Mouse (Mus musculus): ENCODE results near the gene Reep3. TPM values are rescaled to one million over a fixed set of nuclear protein-coding genes. Genes with fewer than 3 reads are reported as not detected.
A peak's percentile ranks its signal among the peaks of the same experiment; 100 is the strongest.

Reep3 gene
- polyA plus RNA-seq, 1 experiment from 2014 or later: 38.6 TPM

DNA sequence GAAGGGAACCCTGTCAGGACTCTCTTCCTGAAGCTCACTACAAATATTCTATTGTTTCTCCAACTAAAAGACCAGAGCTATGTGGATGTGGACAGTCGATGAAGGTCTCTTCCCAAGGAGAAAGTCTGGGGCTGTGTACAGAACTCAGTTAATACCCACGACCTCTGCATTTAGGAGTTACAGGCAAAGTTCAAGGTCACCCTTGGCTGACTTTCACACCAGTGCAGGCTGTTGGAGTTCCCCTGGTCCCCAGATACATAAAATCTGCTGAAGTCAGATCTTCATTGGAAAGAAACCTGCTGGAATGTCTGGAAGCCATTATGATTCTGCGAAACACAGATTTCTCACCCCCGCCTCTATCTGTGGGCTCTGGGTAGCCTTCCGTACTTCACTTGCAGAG, 45.3 kb downstream of the Reep3 start:
- WGBS: 78% methylated on average over 5 of the region's 5 CpGs
- H3K9me3 ChIP-seq (ENCODE audit: control insufficient read depth, low read length): no peaks in the 10 kb centered on the region
- peaks cover 24% of the 10 kb centered on the region for H3K4me1 ChIP-seq (replicated peaks; ENCODE audit: control insufficient read depth, insufficient read depth, low read length)
- H3K9ac ChIP-seq (ENCODE audit: low read length): no peak overlapping the region
- no peak overlapping the region for H3K4me3 ChIP-seq (ENCODE audit: low read length)
- H3K4me2 ChIP-seq (ENCODE audit: low read depth, low read length): no peak overlapping the region
- H3K27me3 ChIP-seq (ENCODE audit: control insufficient read depth, insufficient read depth, low read depth, low read length): no peaks in the 10 kb centered on the region
- H3K36me3 ChIP-seq (ENCODE audit: control insufficient read depth, insufficient read depth, low read length): no peaks in the 10 kb centered on the region
- H3K27ac ChIP-seq (ENCODE audit: low read length): no peak overlapping the region
- no peak for ATAC-seq (ENCODE audit: low read depth)

DNA sequence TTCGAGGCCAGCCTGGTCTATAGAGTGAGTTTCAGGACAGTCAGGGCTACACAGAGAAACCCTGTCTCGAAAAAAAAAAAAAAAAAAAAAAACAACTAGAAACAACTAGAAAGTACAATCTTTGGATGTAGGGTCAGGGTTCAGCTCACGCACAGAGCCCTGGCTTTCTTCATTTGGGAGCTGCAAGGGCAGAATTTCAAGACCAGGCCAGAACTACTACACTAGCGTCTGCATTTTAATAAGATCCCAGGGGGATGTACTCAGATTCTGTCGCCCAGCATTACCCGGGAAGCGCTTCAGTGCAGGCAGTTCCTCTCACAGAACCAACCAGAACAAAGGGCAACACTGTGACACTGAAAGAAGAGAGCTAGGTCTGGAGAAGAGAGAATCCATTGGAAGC, 46.0 kb downstream of the Reep3 start:
- H3K4me2 ChIP-seq (ENCODE audit: low read depth, low read length): no peak overlapping the region
- H3K4me1 ChIP-seq (replicated peaks; ENCODE audit: control insufficient read depth, insufficient read depth, low read length): peaks cover 17% of the 10 kb centered on the region
- no peaks in the 10 kb centered on the region for H3K36me3 ChIP-seq (ENCODE audit: control insufficient read depth, insufficient read depth, low read length)
- no peak overlapping the region for H3K4me3 ChIP-seq (ENCODE audit: low read length)
- H3K9me3 ChIP-seq (ENCODE audit: control insufficient read depth, low read length): no peaks in the 10 kb centered on the region
- H3K9ac ChIP-seq (ENCODE audit: low read length): no peak overlapping the region
- no peaks in the 10 kb centered on the region for H3K27me3 ChIP-seq (ENCODE audit: control insufficient read depth, insufficient read depth, low read depth, low read length)
- H3K27ac ChIP-seq (ENCODE audit: low read length): no peak overlapping the region; the same call in 1 of the 2 replicates
- 84% methylated on average over 6 of the region's 7 CpGs for WGBS
- ATAC-seq (ENCODE audit: low read depth): no peak

DNA sequence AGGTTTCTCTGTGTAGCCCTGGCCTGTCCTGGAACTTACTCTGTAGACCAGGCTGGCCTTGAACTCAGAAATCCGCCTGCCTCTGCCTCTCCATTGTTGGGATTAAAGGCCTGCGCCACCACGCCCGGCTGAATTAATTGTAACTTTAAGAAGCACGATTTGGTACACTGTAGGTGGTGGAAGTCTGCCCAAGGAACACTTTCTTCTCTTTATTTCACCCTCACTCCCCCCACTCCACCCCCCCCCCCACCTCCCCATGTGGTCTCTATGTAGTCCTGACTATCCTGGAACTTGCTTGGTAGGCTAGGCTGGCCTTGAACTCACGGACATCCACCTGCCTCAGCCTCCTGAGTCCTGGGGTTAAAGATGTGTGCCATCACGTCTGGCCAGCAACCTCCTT, 47.1 kb downstream of the Reep3 start:
- peaks cover 12% of the 10 kb centered on the region for H3K4me1 ChIP-seq (replicated peaks; ENCODE audit: control insufficient read depth, insufficient read depth, low read length)
- H3K4me3 ChIP-seq (ENCODE audit: low read length): no peak overlapping the region
- H3K4me2 ChIP-seq (ENCODE audit: low read depth, low read length): no peak overlapping the region
- no peak overlapping the region for H3K9ac ChIP-seq (ENCODE audit: low read length)
- no peaks in the 10 kb centered on the region for H3K36me3 ChIP-seq (ENCODE audit: control insufficient read depth, insufficient read depth, low read length)
- no peaks in the 10 kb centered on the region for H3K27me3 ChIP-seq (ENCODE audit: control insufficient read depth, insufficient read depth, low read depth, low read length)
- no peaks in the 10 kb centered on the region for H3K9me3 ChIP-seq (ENCODE audit: control insufficient read depth, low read length)
- WGBS: 91% methylated on average over 7 of the region's 7 CpGs
- no peak overlapping the region for H3K27ac ChIP-seq (ENCODE audit: low read length)
- no peak for ATAC-seq (ENCODE audit: low read depth)

DNA sequence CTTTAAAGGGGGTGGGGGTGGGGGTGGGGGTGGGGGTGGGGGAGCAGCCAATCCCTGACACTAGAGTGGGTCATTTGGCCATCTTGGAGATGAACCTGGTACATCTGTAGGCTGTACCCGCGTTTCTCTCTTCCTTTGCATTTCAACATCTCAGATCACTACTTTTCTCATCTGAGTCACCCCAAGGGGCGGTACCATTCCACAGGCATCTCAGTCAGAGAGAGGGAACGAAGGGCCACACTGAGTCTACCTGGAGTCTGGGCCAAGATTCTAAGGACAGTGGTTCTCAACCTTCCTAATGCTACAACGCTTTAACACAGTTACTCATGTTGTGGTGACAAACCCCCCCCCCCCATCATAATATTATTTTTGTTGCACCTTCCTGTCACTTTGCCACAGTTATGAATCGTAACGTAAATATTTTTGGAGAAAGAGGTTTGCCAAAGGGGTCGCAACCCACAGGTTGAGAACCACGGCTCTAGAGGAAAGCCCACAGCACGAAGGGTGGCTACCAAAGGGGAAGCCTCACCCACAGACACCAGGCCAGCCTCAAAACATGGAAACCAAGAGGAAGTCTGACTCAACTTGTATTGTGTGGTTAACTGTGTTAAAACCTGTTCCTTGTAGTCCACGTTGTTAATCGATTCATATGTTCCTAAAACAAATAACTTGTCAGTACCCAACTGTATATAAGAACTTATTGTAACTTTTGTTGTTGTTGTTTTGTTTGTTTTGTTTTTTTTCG, 47.7 kb downstream of the Reep3 start:
- WGBS: 84% methylated on average over 13 of the region's 13 CpGs
- no peak overlapping the region for H3K4me2 ChIP-seq (ENCODE audit: low read depth, low read length)
- H3K27me3 ChIP-seq (ENCODE audit: control insufficient read depth, insufficient read depth, low read depth, low read length): no peaks in the 10 kb centered on the region
- no peak for ATAC-seq (ENCODE audit: low read depth)
- H3K4me1 ChIP-seq (replicated peaks; ENCODE audit: control insufficient read depth, insufficient read depth, low read length): peaks cover 12% of the 10 kb centered on the region
- no peak overlapping the region for H3K27ac ChIP-seq (ENCODE audit: low read length)
- no peak overlapping the region for H3K9ac ChIP-seq (ENCODE audit: low read length)
- H3K36me3 ChIP-seq (ENCODE audit: control insufficient read depth, insufficient read depth, low read length): no peaks in the 10 kb centered on the region
- no peak overlapping the region for H3K4me3 ChIP-seq (ENCODE audit: low read length)
- H3K9me3 ChIP-seq (ENCODE audit: control insufficient read depth, low read length): no peaks in the 10 kb centered on the region

DNA sequence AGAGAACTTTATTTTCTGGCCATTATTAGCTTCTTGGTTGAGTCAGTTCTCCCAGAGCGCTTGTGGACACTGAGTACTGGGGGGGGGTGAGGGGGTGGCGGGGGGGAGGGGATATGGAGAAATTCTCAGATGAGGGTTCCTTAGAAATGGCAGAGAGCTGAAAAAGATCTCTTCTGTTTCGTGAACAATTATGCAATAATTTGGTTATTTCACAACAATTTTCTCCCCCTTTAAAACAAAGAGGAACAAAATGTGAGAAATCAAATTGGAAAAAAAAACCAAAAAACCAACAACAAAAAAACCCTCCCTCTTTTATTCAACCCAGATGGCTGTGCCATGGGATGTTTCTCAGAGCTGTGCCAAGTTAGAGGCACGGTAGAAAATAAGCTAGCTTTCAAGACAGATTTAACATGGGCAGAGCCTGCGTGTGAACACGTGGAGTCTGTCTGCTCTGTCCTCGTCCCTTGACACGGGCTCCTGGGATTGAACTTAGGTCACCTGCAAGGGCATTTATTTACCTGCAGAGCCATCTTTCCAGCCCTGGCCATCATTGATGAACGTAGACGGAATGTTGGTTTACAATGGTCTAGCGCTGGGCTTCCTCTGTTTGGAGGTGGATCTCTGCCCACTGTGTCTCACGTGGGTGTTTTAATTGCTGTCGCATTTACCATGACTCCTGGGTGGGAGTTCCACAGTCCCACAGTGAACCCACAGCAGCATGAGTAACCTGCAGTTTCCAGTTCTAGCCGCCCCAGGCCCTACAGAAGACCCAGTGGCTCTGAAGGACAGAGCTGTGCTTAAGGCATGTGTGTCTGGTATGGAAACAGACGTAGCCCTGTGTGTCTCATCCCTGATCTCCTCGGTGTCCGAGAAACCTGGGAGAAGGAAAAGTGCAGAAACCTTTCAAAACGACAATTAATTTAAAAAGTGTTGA, 48.8 kb downstream of the Reep3 start:
- no peaks in the 10 kb centered on the region for H3K27me3 ChIP-seq (ENCODE audit: control insufficient read depth, insufficient read depth, low read depth, low read length)
- no peak overlapping the region for H3K4me3 ChIP-seq (ENCODE audit: low read length)
- H3K9me3 ChIP-seq (ENCODE audit: control insufficient read depth, low read length): no peaks in the 10 kb centered on the region
- ATAC-seq (ENCODE audit: low read depth): peak; percentile 36
- no peak overlapping the region for H3K4me2 ChIP-seq (ENCODE audit: low read depth, low read length)
- peaks cover 7% of the 10 kb centered on the region for H3K4me1 ChIP-seq (replicated peaks; ENCODE audit: control insufficient read depth, insufficient read depth, low read length)
- H3K9ac ChIP-seq (ENCODE audit: low read length): no peak overlapping the region
- no peaks in the 10 kb centered on the region for H3K36me3 ChIP-seq (ENCODE audit: control insufficient read depth, insufficient read depth, low read length)
- H3K27ac ChIP-seq (ENCODE audit: low read length): no peak overlapping the region
- WGBS: 69% methylated on average over 18 of the region's 18 CpGs

DNA sequence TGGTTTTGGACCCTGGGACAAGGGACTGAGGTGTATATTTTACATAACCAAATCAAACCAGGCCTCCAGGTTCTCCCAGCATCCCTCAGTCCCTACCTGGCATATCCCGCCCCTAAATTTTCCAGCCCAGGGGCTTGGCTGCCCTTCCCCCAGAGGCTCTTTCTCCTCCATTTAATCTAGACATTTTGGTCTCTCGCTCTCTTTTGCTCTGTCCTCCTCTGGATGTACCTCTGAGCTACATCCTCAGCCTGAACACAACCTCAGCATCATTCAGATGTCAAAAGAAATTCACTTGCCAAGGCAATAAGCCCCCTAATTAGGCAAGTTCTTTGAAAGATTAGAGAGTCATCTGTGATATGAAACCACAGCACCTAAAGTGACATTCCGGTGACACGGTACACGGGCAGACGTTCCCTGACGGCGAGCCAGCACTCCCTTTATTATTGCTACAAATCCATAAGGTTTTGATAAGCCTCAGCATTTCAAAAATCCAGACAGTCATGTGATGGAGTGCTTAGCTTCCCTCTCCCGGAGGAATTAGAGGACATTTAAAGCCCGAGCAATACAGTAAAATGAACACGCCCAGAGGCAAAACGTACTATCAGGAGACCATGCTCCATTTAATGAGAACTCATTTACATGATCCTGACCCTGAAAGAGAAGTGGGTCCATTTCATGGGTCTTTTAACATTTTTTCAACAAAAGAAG, 51.4 kb downstream of the Reep3 start:
- no peaks in the 10 kb centered on the region for H3K27me3 ChIP-seq (ENCODE audit: control insufficient read depth, insufficient read depth, low read depth, low read length)
- WGBS: 61% methylated on average over 12 of the region's 12 CpGs
- peaks cover 7% of the 10 kb centered on the region for H3K4me1 ChIP-seq (replicated peaks; ENCODE audit: control insufficient read depth, insufficient read depth, low read length)
- H3K9ac ChIP-seq (ENCODE audit: low read length): no peak overlapping the region
- H3K4me3 ChIP-seq (ENCODE audit: low read length): no peak overlapping the region
- no peaks in the 10 kb centered on the region for H3K9me3 ChIP-seq (ENCODE audit: control insufficient read depth, low read length)
- H3K4me2 ChIP-seq (ENCODE audit: low read depth, low read length): no peak overlapping the region
- no peaks in the 10 kb centered on the region for H3K36me3 ChIP-seq (ENCODE audit: control insufficient read depth, insufficient read depth, low read length)
- ATAC-seq (ENCODE audit: low read depth): no peak
- no peak overlapping the region for H3K27ac ChIP-seq (ENCODE audit: low read length)

DNA sequence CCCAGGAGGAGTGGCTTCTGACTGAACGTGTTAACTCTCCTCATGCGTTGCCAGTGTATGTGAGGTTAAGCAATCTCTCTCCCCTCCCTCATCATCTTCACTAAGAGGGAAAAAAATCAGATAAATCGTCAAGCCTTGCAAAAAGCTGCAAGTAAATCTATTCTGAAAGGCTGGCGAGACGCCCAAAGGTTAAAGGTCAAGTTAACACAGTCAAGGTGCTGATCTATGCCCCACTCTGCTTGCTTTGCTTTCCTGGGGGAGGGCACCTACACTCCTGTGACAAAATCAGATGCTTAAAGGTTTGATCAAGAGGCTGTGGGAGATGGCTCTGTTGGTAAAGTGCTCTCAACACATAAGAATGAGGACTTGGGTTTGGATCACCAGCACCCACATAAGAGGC, 52.4 kb downstream of the Reep3 start:
- H3K27me3 ChIP-seq (ENCODE audit: control insufficient read depth, insufficient read depth, low read depth, low read length): no peaks in the 10 kb centered on the region
- no peak overlapping the region for H3K4me2 ChIP-seq (ENCODE audit: low read depth, low read length)
- no peak overlapping the region for H3K9ac ChIP-seq (ENCODE audit: low read length)
- H3K4me1 ChIP-seq (replicated peaks; ENCODE audit: control insufficient read depth, insufficient read depth, low read length): peaks cover 7% of the 10 kb centered on the region
- H3K9me3 ChIP-seq (ENCODE audit: control insufficient read depth, low read length): no peaks in the 10 kb centered on the region
- no peak overlapping the region for H3K4me3 ChIP-seq (ENCODE audit: low read length)
- H3K36me3 ChIP-seq (ENCODE audit: control insufficient read depth, insufficient read depth, low read length): no peaks in the 10 kb centered on the region
- no peak for ATAC-seq (ENCODE audit: low read depth)
- WGBS: 30% methylated on average over 5 of the region's 5 CpGs
- H3K27ac ChIP-seq (ENCODE audit: low read length): no peak overlapping the region

DNA sequence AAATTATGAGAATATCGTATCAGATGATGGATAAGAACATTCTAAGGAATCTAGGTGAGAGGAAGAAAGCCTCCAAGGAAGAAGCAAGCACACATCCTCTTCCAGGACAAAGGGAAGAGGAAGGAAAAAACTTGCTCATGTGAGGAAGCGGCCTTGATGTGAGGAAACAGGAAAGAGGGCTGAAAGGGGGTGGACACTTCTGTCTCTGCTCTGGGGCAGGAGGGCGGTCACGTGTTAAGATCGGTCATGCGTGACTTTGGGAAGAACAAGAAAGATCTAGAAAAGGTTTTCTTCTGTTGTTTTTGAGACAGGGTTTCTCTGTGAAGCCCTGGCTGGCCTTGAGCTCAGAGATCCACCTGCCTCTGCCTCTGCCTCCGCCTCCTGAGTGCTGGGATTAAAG, 53.5 kb downstream of the Reep3 start:
- Histone ChIP-seq H3K9ac (ENCODE audit: low read length) (no peak overlapping the region), H3K4me2 (ENCODE audit: low read depth, low read length) (no peak overlapping the region), H3K36me3 (ENCODE audit: control insufficient read depth, insufficient read depth, low read length) (no peaks in the 10 kb centered on the region), H3K4me1 (replicated peaks; ENCODE audit: control insufficient read depth, insufficient read depth, low read length) (peaks cover 4% of the 10 kb centered on the region), H3K4me3 (ENCODE audit: low read length) (no peak overlapping the region), H3K27me3 (ENCODE audit: control insufficient read depth, insufficient read depth, low read depth, low read length) (no peaks in the 10 kb centered on the region), H3K27ac (ENCODE audit: low read length) (no peak overlapping the region), H3K9me3 (ENCODE audit: control insufficient read depth, low read length) (no peaks in the 10 kb centered on the region)
- WGBS: 78% methylated on average over 7 of the region's 7 CpGs
- ATAC-seq (ENCODE audit: low read depth): no peak

DNA sequence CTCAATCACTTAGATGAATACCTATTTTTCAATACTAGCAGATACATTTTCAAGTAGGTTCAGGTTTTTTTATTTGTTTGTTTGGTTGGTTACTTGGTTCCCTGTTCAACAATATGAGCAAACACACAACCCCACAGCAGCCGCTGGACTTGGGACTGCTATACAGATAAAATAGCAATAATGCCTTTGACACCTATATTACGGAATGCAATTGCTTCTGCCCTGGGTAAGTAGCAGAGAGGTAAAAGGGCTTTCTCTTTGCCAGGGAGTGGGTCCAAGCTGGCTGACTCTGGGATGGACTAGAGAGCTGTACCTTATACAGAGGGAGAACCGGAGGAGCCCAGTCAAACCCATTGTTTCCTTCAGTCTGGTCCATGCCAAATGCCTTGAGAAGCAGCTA, 56.3 kb downstream of the Reep3 start:
- ATAC-seq (ENCODE audit: low read depth): no peak
- H3K4me1 ChIP-seq (replicated peaks; ENCODE audit: control insufficient read depth, insufficient read depth, low read length): no peaks in the 10 kb centered on the region
- H3K27ac ChIP-seq (ENCODE audit: low read length): no peak overlapping the region
- H3K9ac ChIP-seq (ENCODE audit: low read length): no peak overlapping the region
- 90% methylated on average over 3 of the region's 3 CpGs for WGBS
- no peaks in the 10 kb centered on the region for H3K9me3 ChIP-seq (ENCODE audit: control insufficient read depth, low read length)
- no peaks in the 10 kb centered on the region for H3K27me3 ChIP-seq (ENCODE audit: control insufficient read depth, insufficient read depth, low read depth, low read length)
- H3K4me2 ChIP-seq (ENCODE audit: low read depth, low read length): no peak overlapping the region
- no peaks in the 10 kb centered on the region for H3K36me3 ChIP-seq (ENCODE audit: control insufficient read depth, insufficient read depth, low read length)
- H3K4me3 ChIP-seq (ENCODE audit: low read length): no peak overlapping the region
